Comparison of ENCODE assay signal across 19 mouse cellular contexts in the genomic region with DNA sequence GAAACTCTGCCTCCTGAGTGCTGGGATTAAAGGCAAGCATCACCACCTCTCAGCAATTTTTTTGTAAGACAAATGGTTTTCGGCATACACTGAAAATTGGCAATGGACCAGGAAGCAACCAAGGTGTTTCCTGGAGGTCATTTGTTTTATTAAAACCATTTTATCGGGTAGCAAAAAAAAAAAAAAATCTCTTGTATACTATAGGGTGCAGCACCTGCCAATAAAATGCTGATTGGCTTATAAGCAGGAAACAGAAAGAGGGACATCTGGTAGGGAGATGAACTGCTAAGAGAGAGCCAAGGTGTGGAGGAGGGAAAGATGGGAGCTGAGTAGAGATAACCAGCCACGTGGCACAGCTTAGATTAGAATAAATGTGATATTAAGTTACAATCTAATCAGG. TPM values are rescaled to one million over a fixed set of nuclear protein-coding genes. Genes with fewer than 3 reads are reported as not detected.
DNase-seq lines count a peak whose midpoint lies in the region; ATAC-seq and TF ChIP-seq lines count a peak whose summit lies in the region.
"Had no signal": no experiment of that assay in that cellular context is flagged by ENCODE, and none has a peak within 500 bp of the region (broad histone marks: within the 10 kb centered on the region; RNA-seq: fewer than 3 reads in every experiment).

No protein-coding gene starts in this region.

- no peak overlapping the region for H3K27ac ChIP-seq in kidney, postnatal 0 days
- no peak overlapping the region for H3K27ac ChIP-seq in forebrain, postnatal 0 days (ENCODE audit: low read depth, low read length)
- H3K27ac ChIP-seq in heart, embryonic 10.5 days = no peak overlapping the region
- H3K27ac ChIP-seq: heart, embryonic 15.5 days; intestine, embryonic 15.5 days; kidney, embryonic 15.5 days; macrophage had no signal

- 46% methylated on average over 3 of the region's 3 CpGs for WGBS in kidney, postnatal 0 days
- 58% methylated on average over 3 of the region's 3 CpGs for WGBS in forebrain, postnatal 0 days
- 75% methylated on average over 3 of the region's 3 CpGs for WGBS in heart, embryonic 10.5 days

- ATAC-seq in kidney, postnatal 0 days (replicated peaks; ENCODE audit: low FRiP score, low read depth) = no peak
- no peak for ATAC-seq in forebrain, postnatal 0 days
- ATAC-seq: intestine, embryonic 15.5 days had no signal

- H3K36me3 ChIP-seq in kidney, postnatal 0 days (ENCODE audit: insufficient read depth, low read length) = no peaks in the 10 kb centered on the region
- no peaks in the 10 kb centered on the region for H3K36me3 ChIP-seq in forebrain, postnatal 0 days (ENCODE audit: insufficient read depth)
- H3K36me3 ChIP-seq in heart, embryonic 10.5 days = no peaks in the 10 kb centered on the region
- H3K36me3 ChIP-seq: heart, embryonic 15.5 days; intestine, embryonic 15.5 days; kidney, embryonic 15.5 days had no signal

- H3K9me3 ChIP-seq in kidney, postnatal 0 days (replicated peaks; ENCODE audit: low read length) = no peaks in the 10 kb centered on the region
- 0 out of 2 replicates have a peak, but pooled peaks cover 4% of the 10 kb centered on the region for H3K9me3 ChIP-seq in forebrain, postnatal 0 days (ENCODE audit: low read length)
- no peaks in the 10 kb centered on the region for H3K9me3 ChIP-seq in heart, embryonic 10.5 days
- H3K9me3 ChIP-seq: heart, embryonic 15.5 days; intestine, embryonic 15.5 days; kidney, embryonic 15.5 days had no signal

- no peaks in the 10 kb centered on the region for H3K27me3 ChIP-seq in kidney, postnatal 0 days (ENCODE audit: insufficient read depth, low read length)
- H3K27me3 ChIP-seq in forebrain, postnatal 0 days (ENCODE audit: insufficient read depth, low read length) = peaks cover 10% of the 10 kb centered on the region
- peaks cover 13% of the 10 kb centered on the region for H3K27me3 ChIP-seq in heart, embryonic 10.5 days (ENCODE audit: insufficient read depth, poor library complexity, severe bottlenecking)

- no peak for TF ChIP-seq CTCF in kidney, postnatal 0 days (IDR thresholded peaks at IDR 0.05; ENCODE audit: low read depth)
- no peak for TF ChIP-seq CTCF in forebrain, postnatal 0 days (IDR thresholded peaks at IDR 0.05; ENCODE audit: low read depth)

- no peaks in the 10 kb centered on the region for H3K4me1 ChIP-seq in kidney, postnatal 0 days (replicated peaks; ENCODE audit: insufficient read depth, low read length)
- no peaks in the 10 kb centered on the region for H3K4me1 ChIP-seq in forebrain, postnatal 0 days (ENCODE audit: insufficient read depth)
- no peaks in the 10 kb centered on the region for H3K4me1 ChIP-seq in heart, embryonic 10.5 days
- H3K4me1 ChIP-seq: heart, embryonic 15.5 days had no signal

- H3K4me2 ChIP-seq in kidney, postnatal 0 days (ENCODE audit: low read length) = no peak overlapping the region
- no peak overlapping the region for H3K4me2 ChIP-seq in forebrain, postnatal 0 days (ENCODE audit: low read depth)
- H3K4me2 ChIP-seq: heart, embryonic 15.5 days; intestine, embryonic 15.5 days; kidney, embryonic 15.5 days; midbrain, embryonic 11.5 days had no signal

- H3K4me3 ChIP-seq in kidney, postnatal 0 days (replicated peaks; ENCODE audit: low read depth, low read length) = no peak overlapping the region
- H3K4me3 ChIP-seq in forebrain, postnatal 0 days (ENCODE audit: low read depth, low read length) = no peak overlapping the region
- no peak overlapping the region for H3K4me3 ChIP-seq in heart, embryonic 10.5 days
- H3K4me3 ChIP-seq: heart, embryonic 15.5 days; intestine, embryonic 15.5 days; kidney, embryonic 15.5 days had no signal

- H3K9ac ChIP-seq in kidney, postnatal 0 days (ENCODE audit: low read depth, low read length) = no peak overlapping the region
- no peak overlapping the region for H3K9ac ChIP-seq in forebrain, postnatal 0 days
- H3K9ac ChIP-seq: heart, embryonic 15.5 days; intestine, embryonic 15.5 days; kidney, embryonic 15.5 days had no signal

- peak; percentile 44 for DNase-seq in cerebellum, adult 11-12 months
- no peak for DNase-seq in cerebellum, adult 11 months
- peak; percentile 21 for DNase-seq in kidney, postnatal 0 days (ENCODE audit: low spot score)
- DNase-seq in kidney, adult 11 months = no peak
- peak; percentile 87 for DNase-seq in brain, adult 2 months (ENCODE audit: low read depth, low spot score)
- peak; percentile 33 for DNase-seq in forebrain, postnatal 0 days
- DNase-seq in MN1 (ENCODE audit: low spot score) = no peak
- DNase-seq in heart, embryonic 10.5 days (ENCODE audit: low spot score) = no peak
- DNase-seq: adrenal gland, adult 8-10 months; heart, adult 11 months; liver; lung, adult 2 months; right cerebral cortex, postnatal 25 days; thymus, postnatal 36 days had no signal

RNA-seq across cellular contexts. Expression of a gene that starts 7.0 kb away (rescaled TPM):
- polyA plus RNA-seq in kidney, postnatal 0 days (2015; fragmentation: Nextera tagmentation; extraction: Ambion mirVana) = 35.3 and 37.8 TPM in 2 replicates
- total RNA-seq in forebrain, postnatal 0 days (2014; rRNA removed) = 13.5 and 15.8 TPM in 2 replicates
- polyA plus RNA-seq in forebrain, postnatal 0 days (2015; fragmentation: Nextera tagmentation; extraction: Ambion mirVana) = 8.2 and 11.7 TPM in 2 replicates
- 1.7 and 4.8 TPM in 2 replicates for polyA plus RNA-seq in heart, embryonic 10.5 days (2016; fragmentation: Nextera tagmentation; extraction: Ambion mirVana)
- polyA plus RNA-seq: macrophage had no signal

RNA-seq across cellular contexts. Expression of a gene that starts 53.1 kb away (rescaled TPM):
- 66.3 and 67.9 TPM in 2 replicates for polyA plus RNA-seq in kidney, postnatal 0 days (2015; fragmentation: Nextera tagmentation; extraction: Ambion mirVana)
- 41.5 and 44.9 TPM in 2 replicates for total RNA-seq in forebrain, postnatal 0 days (2014; rRNA removed)
- polyA plus RNA-seq in forebrain, postnatal 0 days (2015; fragmentation: Nextera tagmentation; extraction: Ambion mirVana) = 47.6 and 58.8 TPM in 2 replicates
- 58.9 and 73.5 TPM in 2 replicates for polyA plus RNA-seq in heart, embryonic 10.5 days (2016; fragmentation: Nextera tagmentation; extraction: Ambion mirVana)

Comparison
In these comparisons a context has a peak if more than half of its experiments do, and no peak if none do; other contexts are left out.
1. DNase-seq: peak in cerebellum, adult 11-12 months (single experiment), kidney, postnatal 0 days (single experiment), brain, adult 2 months (single experiment) and forebrain, postnatal 0 days (single experiment); none in cerebellum, adult 11 months (single experiment), kidney, adult 11 months (single experiment), MN1 (single experiment) and heart, embryonic 10.5 days (single experiment).